Mouse (Mus musculus): ENCODE results near the gene Rela. TPM values are rescaled to one million over a fixed set of nuclear protein-coding genes. Genes with fewer than 3 reads are reported as not detected.

Rela gene
- polyA plus RNA-seq, 1 experiment, result 59.9 TPM

- H3K4me3 ChIP-seq (ENCODE audit: insufficient read depth, low read depth, low read length), result no peak overlapping the region
- no peak for DNase-seq
- WGBS, result 41% methylated on average over 7 of the region's 7 CpGs
- TF ChIP-seq POLR2A (IDR thresholded peaks at IDR 0.05; ENCODE audit: low read depth, low read length) (no peak), CTCF (conservative IDR thresholded peaks at IDR 0.05; ENCODE audit: insufficient read depth, insufficient read length, low read depth, low read length) (no peak)
- no peaks in the 10 kb centered on the region for H3K27me3 ChIP-seq (replicated peaks; ENCODE audit: control insufficient read depth, insufficient read depth, low read length)
- peak overlapping the region; percentile 99 for H3K27ac ChIP-seq (ENCODE audit: insufficient read depth, low read depth, low read length)
- no peaks in the 10 kb centered on the region for H3K36me3 ChIP-seq (ENCODE audit: control insufficient read depth, insufficient read depth, low read length)
- peaks cover 12% of the 10 kb centered on the region; the same call in 1 of the 2 replicates for H3K4me1 ChIP-seq (ENCODE audit: control insufficient read depth, insufficient read depth, low read length)
Measured at GRCm38 (mm10) chr19:5636036-5636570, 1.2 kb upstream of the Rela start.

- DNase-seq, result peak; percentile 79
- Histone ChIP-seq H3K27ac (ENCODE audit: insufficient read depth, low read depth, low read length) (peak overlapping the region; percentile 99), H3K27me3 (replicated peaks; ENCODE audit: control insufficient read depth, insufficient read depth, low read length) (no peaks in the 10 kb centered on the region), H3K4me3 (ENCODE audit: insufficient read depth, low read depth, low read length) (peak overlapping the region; percentile 91), H3K4me1 (ENCODE audit: control insufficient read depth, insufficient read depth, low read length) (peaks cover 12% of the 10 kb centered on the region; the same call in 1 of the 2 replicates), H3K36me3 (ENCODE audit: control insufficient read depth, insufficient read depth, low read length) (no peaks in the 10 kb centered on the region)
- 9% methylated on average over 12 of the region's 12 CpGs for WGBS
- no peak for TF ChIP-seq CTCF (conservative IDR thresholded peaks at IDR 0.05; ENCODE audit: insufficient read depth, insufficient read length, low read depth, low read length)
- TF ChIP-seq POLR2A (IDR thresholded peaks at IDR 0.05; ENCODE audit: low read depth, low read length), result no peak
Measured at GRCm38 (mm10) chr19:5636571-5637041, 677 bp upstream of the Rela start.

GRCm38 (mm10) chr19:5638416-5639005 is 1.2 kb downstream of the Rela start:
- WGBS, result 83% methylated on average over 18 of the region's 18 CpGs
- peak overlapping the region; percentile 91 for H3K4me3 ChIP-seq (ENCODE audit: insufficient read depth, low read depth, low read length)
- H3K27me3 ChIP-seq (replicated peaks; ENCODE audit: control insufficient read depth, insufficient read depth, low read length), result no peaks in the 10 kb centered on the region
- no peak for DNase-seq
- H3K36me3 ChIP-seq (ENCODE audit: control insufficient read depth, insufficient read depth, low read length), result peaks cover 3% of the 10 kb centered on the region; the same call in 1 of the 2 replicates
- H3K4me1 ChIP-seq (ENCODE audit: control insufficient read depth, insufficient read depth, low read length), result peaks cover 12% of the 10 kb centered on the region; the same call in 1 of the 2 replicates
- no peak for TF ChIP-seq POLR2A (IDR thresholded peaks at IDR 0.05; ENCODE audit: low read depth, low read length)
- TF ChIP-seq CTCF (conservative IDR thresholded peaks at IDR 0.05; ENCODE audit: insufficient read depth, insufficient read length, low read depth, low read length), result no peak
- H3K27ac ChIP-seq (ENCODE audit: insufficient read depth, low read depth, low read length), result no peak overlapping the region

GRCm38 (mm10) chr19:5640339-5640738 is 3.1 kb downstream of the Rela start:
- no peak overlapping the region for H3K4me3 ChIP-seq (ENCODE audit: insufficient read depth, low read depth, low read length)
- H3K27me3 ChIP-seq (replicated peaks; ENCODE audit: control insufficient read depth, insufficient read depth, low read length), result no peaks in the 10 kb centered on the region
- peaks cover 12% of the 10 kb centered on the region; the same call in 1 of the 2 replicates for H3K4me1 ChIP-seq (ENCODE audit: control insufficient read depth, insufficient read depth, low read length)
- DNase-seq, result no peak
- 65% methylated on average over 9 of the region's 9 CpGs for WGBS
- H3K27ac ChIP-seq (ENCODE audit: insufficient read depth, low read depth, low read length), result no peak overlapping the region
- TF ChIP-seq CTCF (conservative IDR thresholded peaks at IDR 0.05; ENCODE audit: insufficient read depth, insufficient read length, low read depth, low read length) (no peak), POLR2A (IDR thresholded peaks at IDR 0.05; ENCODE audit: low read depth, low read length) (no peak)
- peaks cover 4% of the 10 kb centered on the region; the same call in 1 of the 2 replicates for H3K36me3 ChIP-seq (ENCODE audit: control insufficient read depth, insufficient read depth, low read length)

- no peak for DNase-seq
- H3K4me3 ChIP-seq (ENCODE audit: insufficient read depth, low read depth, low read length), result no peak overlapping the region
- peaks cover 5% of the 10 kb centered on the region; the same call in 1 of the 2 replicates for H3K36me3 ChIP-seq (ENCODE audit: control insufficient read depth, insufficient read depth, low read length)
- H3K4me1 ChIP-seq (ENCODE audit: control insufficient read depth, insufficient read depth, low read length), result peaks cover 11% of the 10 kb centered on the region; the same call in 1 of the 2 replicates
- 84% methylated on average over 17 of the region's 17 CpGs for WGBS
- no peaks in the 10 kb centered on the region for H3K27me3 ChIP-seq (replicated peaks; ENCODE audit: control insufficient read depth, insufficient read depth, low read length)
- TF ChIP-seq CTCF (conservative IDR thresholded peaks at IDR 0.05; ENCODE audit: insufficient read depth, insufficient read length, low read depth, low read length), result no peak
- TF ChIP-seq POLR2A (IDR thresholded peaks at IDR 0.05; ENCODE audit: low read depth, low read length), result no peak
- H3K27ac ChIP-seq (ENCODE audit: insufficient read depth, low read depth, low read length), result no peak overlapping the region
Measured at GRCm38 (mm10) chr19:5641021-5641420, 3.7 kb downstream of the Rela start.

- TF ChIP-seq CTCF (conservative IDR thresholded peaks at IDR 0.05; ENCODE audit: insufficient read depth, insufficient read length, low read depth, low read length) (no peak), POLR2A (IDR thresholded peaks at IDR 0.05; ENCODE audit: low read depth, low read length) (no peak)
- WGBS, result 93% methylated on average over 8 of the region's 8 CpGs
- H3K36me3 ChIP-seq (ENCODE audit: control insufficient read depth, insufficient read depth, low read length), result peaks cover 5% of the 10 kb centered on the region; the same call in 1 of the 2 replicates
- no peaks in the 10 kb centered on the region for H3K27me3 ChIP-seq (replicated peaks; ENCODE audit: control insufficient read depth, insufficient read depth, low read length)
- H3K4me3 ChIP-seq (ENCODE audit: insufficient read depth, low read depth, low read length), result no peak overlapping the region
- no peak overlapping the region for H3K27ac ChIP-seq (ENCODE audit: insufficient read depth, low read depth, low read length)
- no peak for DNase-seq
- peaks cover 8% of the 10 kb centered on the region; the same call in 1 of the 2 replicates for H3K4me1 ChIP-seq (ENCODE audit: control insufficient read depth, insufficient read depth, low read length)
Measured at GRCm38 (mm10) chr19:5641641-5642040, 4.4 kb downstream of the Rela start.

- no peak for TF ChIP-seq POLR2A (IDR thresholded peaks at IDR 0.05; ENCODE audit: low read depth, low read length)
- no peak for TF ChIP-seq CTCF (conservative IDR thresholded peaks at IDR 0.05; ENCODE audit: insufficient read depth, insufficient read length, low read depth, low read length)
- 98% methylated on average over 9 of the region's 9 CpGs for WGBS
- Histone ChIP-seq H3K36me3 (ENCODE audit: control insufficient read depth, insufficient read depth, low read length) (peaks cover 6% of the 10 kb centered on the region; the same call in 1 of the 2 replicates), H3K4me1 (ENCODE audit: control insufficient read depth, insufficient read depth, low read length) (peaks cover 10% of the 10 kb centered on the region; the same call in 1 of the 2 replicates), H3K27me3 (replicated peaks; ENCODE audit: control insufficient read depth, insufficient read depth, low read length) (no peaks in the 10 kb centered on the region), H3K27ac (ENCODE audit: insufficient read depth, low read depth, low read length) (no peak overlapping the region), H3K4me3 (ENCODE audit: insufficient read depth, low read depth, low read length) (no peak overlapping the region)
- no peak for DNase-seq
Measured at GRCm38 (mm10) chr19:5645280-5645679, 8.0 kb downstream of the Rela start.
